Mouse (Mus musculus) neutrophil, adult 83 days (primary cell): ENCODE data around the gene Gm28961. TPM values are rescaled to one million over a fixed set of nuclear protein-coding genes. Genes with fewer than 3 reads are reported as not detected.

Source experiments
- total RNA-seq, 2 experiments: library from RNA; stranded (reverse); gene quantifications; one replicate each; pipeline ENCODE4 v1.2.4; 2023

Gm28961 gene
- total RNA-seq = not detected

DNA sequence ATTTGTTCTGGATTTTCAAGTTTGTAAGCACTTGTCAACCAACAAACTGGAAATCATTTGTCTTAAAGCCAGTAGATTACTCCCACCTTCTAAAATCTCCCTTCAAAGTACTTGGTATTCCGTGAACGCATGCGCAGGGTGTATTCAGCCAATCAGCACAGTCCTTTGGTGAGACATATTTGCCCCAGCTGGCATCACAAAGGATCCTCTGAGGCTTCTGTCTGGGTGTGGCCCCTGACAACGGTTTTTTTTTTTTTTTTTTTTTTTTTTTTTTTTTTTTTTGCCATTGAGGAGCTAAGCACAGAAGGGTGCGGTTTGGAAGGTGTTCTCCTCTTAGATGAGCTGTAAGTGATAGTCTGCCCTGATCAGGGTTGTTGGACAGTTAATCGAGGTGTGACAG, at the start of gene Gm28961:
Gene Gm28961 (plus strand): TSS at position 301 of the 400 bp plus-strand sequence.

Other genes starting within 250 kb of the Gm28961 start
- not detected for gene Gm21943, start 172.0 kb upstream of the Gm28961 start, total RNA-seq